Mouse (Mus musculus) midbrain, embryonic 10.5 days (tissue): ENCODE measurements around the gene Tmem143. TPM values are rescaled to one million over a fixed set of nuclear protein-coding genes. Genes with fewer than 3 reads are reported as not detected.
"Not testable (repeated sequence)": the region's sequence is repeated elsewhere in the genome, so short reads cannot be mapped to it uniquely, and the experiment has no call there.

Source experiments
- DNase-seq: peaks from one replicate; pipeline ENCODE4 v3.0.0-alpha.2; 2017; ENCODE audit warnings: low spot score
- H3K27ac ChIP-seq: fragments of 300-500 bp; sonication (generic); replicated peaks from 2 replicates; pipeline ENCODE4 v1.5.1; 2016; ENCODE audit warnings: mild to moderate bottlenecking
- H3K27me3 ChIP-seq: fragments of 300-500 bp; sonication (generic); 2 replicates; pipeline ENCODE4 v1.6.1; 2016; ENCODE audit warnings: low read depth, mild to moderate bottlenecking; ENCODE audit not compliant: poor library complexity, severe bottlenecking
- H3K36me3 ChIP-seq: fragments of 300-500 bp; sonication (generic); 2 replicates; pipeline ENCODE4 v1.6.1; 2016; ENCODE audit warnings: mild to moderate bottlenecking, moderate library complexity
- H3K4me1 ChIP-seq: fragments of 300-500 bp; sonication (generic); 2 replicates; pipeline ENCODE4 v1.6.1; 2016
- H3K4me3 ChIP-seq: fragments of 300-500 bp; sonication (generic); 2 replicates; pipeline ENCODE4 v1.5.1; 2016; ENCODE audit warnings: mild to moderate bottlenecking, moderate library complexity
- H3K9me3 ChIP-seq: fragments of 300-500 bp; sonication (generic); replicated peaks from 2 replicates; pipeline ENCODE4 v1.6.1; 2016; ENCODE audit warnings: mild to moderate bottlenecking
- WGBS: fragments of 180-500 bp; shearing (Covaris S2); methylation state at CpG from one replicate; pipeline ENCODE4 v1.1.7; 2016; 5-methylcytosine and 5-hydroxymethylcytosine counted together
- polyA plus RNA-seq: library from polyadenylated mRNA; unstranded; fragments of >200 nt; fragmentation: Nextera tagmentation; extraction: Ambion mirVana; gene quantifications from 2 replicates; pipeline ENCODE4 v1.2.1, GENCODE M21; 2016

Gene Tmem143
- polyA plus RNA-seq, 1 experiment from 2014 or later, result 4.4 TPM

DNA sequence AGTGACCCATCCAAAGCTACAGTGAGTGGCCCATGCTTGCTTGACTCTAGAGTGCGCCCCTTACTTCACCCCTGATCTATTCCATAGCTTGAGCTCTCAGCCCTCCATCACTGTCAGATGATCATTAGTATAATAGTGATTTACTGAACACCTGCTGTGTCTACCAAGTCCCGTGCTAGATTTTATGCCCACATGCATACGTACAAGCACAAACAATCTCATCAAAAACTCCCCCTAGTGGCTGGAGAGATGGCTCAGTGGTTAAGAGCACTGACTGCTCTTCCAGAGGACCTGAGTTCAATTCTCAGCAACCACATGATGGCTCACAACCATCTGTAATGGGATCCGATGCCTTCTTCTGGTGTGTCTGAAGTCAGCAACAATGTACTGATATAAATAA is 1.4 kb downstream of the Tmem143 start:
- not testable (repeated sequence) for H3K36me3 ChIP-seq, DNase-seq, H3K27ac ChIP-seq, H3K9me3 ChIP-seq
- Histone ChIP-seq H3K27me3 (peaks cover 10% of the 10 kb centered on the region), H3K4me3 (peak overlapping the region; percentile 64), H3K4me1 (peaks cover 17% of the 10 kb centered on the region)
- 60% methylated on average over 4 of the region's 4 CpGs for WGBS

DNA sequence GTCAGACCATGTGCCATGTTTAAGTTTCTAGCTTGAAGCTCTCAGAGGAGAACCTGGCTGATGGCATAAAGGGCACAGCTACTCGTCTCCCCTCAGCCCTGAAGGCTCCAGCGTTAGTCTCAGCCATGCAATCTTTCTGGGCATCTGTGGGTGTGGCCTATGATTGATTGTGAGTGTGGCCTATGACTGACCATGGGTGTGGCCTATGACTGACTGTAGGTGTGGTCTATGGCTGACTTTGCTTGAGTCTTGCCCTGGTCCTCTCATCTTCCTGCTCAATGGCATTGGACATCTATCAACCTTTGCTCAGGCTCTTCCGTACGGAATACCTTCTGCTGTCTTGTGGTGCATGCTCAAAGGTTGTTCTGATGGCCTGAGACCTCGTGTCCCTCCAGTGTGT is 4.8 kb downstream of the Tmem143 start:
- no peak overlapping the region for H3K4me3 ChIP-seq
- H3K9me3 ChIP-seq, result 0 out of 2 replicates have a peak, but pooled peaks cover 4% of the 10 kb centered on the region
- H3K4me1 ChIP-seq, result peaks cover 13% of the 10 kb centered on the region
- no peak overlapping the region for H3K27ac ChIP-seq
- no peaks in the 10 kb centered on the region for H3K36me3 ChIP-seq
- DNase-seq, result no peak
- H3K27me3 ChIP-seq, result no peaks in the 10 kb centered on the region
- 61% methylated on average over 5 of the region's 5 CpGs for WGBS

DNA sequence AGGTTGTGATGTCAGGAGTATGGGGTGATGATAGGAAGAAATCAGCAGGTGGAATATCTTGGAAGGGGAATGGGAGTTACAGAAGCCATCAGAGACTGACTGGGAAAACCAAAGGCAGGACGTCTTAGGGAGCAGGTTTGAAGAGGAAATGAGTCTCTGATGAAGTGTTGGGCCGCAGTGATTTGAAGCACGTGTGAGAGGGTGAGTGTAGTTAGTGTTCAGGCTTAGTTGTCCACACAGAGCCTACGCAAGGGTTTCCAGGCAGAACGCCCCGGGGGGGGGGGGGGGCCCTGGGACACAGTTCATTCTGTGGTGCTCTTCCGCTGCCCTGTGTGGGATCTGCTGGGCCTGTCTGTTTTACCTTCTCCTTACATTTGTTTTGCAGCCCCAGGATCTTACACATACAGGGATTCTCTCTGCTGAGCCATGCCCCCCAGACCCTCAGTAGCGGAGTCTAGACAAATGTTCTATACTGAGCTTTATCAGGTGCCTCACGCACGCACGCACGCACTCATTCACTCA is 5.8 kb downstream of the Tmem143 start:
- DNase-seq, result peak; percentile 19
- 0 out of 2 replicates have a peak, but pooled peaks cover 4% of the 10 kb centered on the region for H3K9me3 ChIP-seq
- H3K4me3 ChIP-seq, result no peak overlapping the region
- no peaks in the 10 kb centered on the region for H3K27me3 ChIP-seq
- peaks cover 7% of the 10 kb centered on the region for H3K36me3 ChIP-seq
- H3K27ac ChIP-seq, result no peak overlapping the region
- whole genome bisulfite sequencing, result 86% methylated on average over 12 of the region's 12 CpGs
- H3K4me1 ChIP-seq, result peaks cover 6% of the 10 kb centered on the region

- DNase-seq, result no peak
- Histone ChIP-seq H3K36me3 (peaks cover 37% of the 10 kb centered on the region), H3K9me3 (0 out of 2 replicates have a peak, but pooled peaks cover 7% of the 10 kb centered on the region), H3K4me1 (no peaks in the 10 kb centered on the region), H3K4me3 (no peak overlapping the region), H3K27ac (no peak overlapping the region), H3K27me3 (no peaks in the 10 kb centered on the region)
- WGBS, result 93% methylated on average over 9 of the region's 9 CpGs
Observed at GRCm38 (mm10) chr7:45906622-45907021, 9.9 kb downstream of the Tmem143 start.

- H3K27ac ChIP-seq, result no peak overlapping the region
- no peak overlapping the region for H3K4me3 ChIP-seq
- peaks cover 42% of the 10 kb centered on the region for H3K36me3 ChIP-seq
- DNase-seq, result no peak
- H3K27me3 ChIP-seq, result no peaks in the 10 kb centered on the region
- 0 out of 2 replicates have a peak, but pooled peaks cover 7% of the 10 kb centered on the region for H3K9me3 ChIP-seq
- no peaks in the 10 kb centered on the region for H3K4me1 ChIP-seq
Observed at GRCm38 (mm10) chr7:45908384-45908783, 11.6 kb downstream of the Tmem143 start.

DNA sequence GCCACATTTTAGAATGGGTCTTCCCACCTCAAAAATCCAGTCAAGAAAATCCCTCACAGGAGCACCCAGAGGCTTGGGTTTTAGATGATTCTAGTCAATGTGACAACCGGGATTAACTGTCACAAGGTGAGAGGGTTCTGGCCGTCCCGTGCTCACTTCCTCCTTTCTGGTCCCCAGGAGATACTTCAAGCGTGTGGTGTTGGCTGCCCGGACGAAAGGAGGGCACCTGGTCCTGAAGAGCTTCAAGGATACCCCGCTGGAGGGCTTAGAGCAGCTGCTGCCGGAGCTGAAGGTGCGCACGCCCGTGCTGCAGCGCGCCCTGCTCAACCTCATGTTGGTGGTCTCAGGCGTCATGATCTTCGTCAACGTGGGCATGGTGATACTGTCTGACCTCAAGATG is 12.4 kb downstream of the Tmem143 start:
- no peak overlapping the region for H3K27ac ChIP-seq
- H3K4me1 ChIP-seq, result no peaks in the 10 kb centered on the region
- H3K27me3 ChIP-seq, result no peaks in the 10 kb centered on the region
- H3K4me3 ChIP-seq, result no peak overlapping the region
- no peak for DNase-seq
- 96% methylated on average over 16 of the region's 16 CpGs for WGBS
- 0 out of 2 replicates have a peak, but pooled peaks cover 3% of the 10 kb centered on the region for H3K9me3 ChIP-seq
- H3K36me3 ChIP-seq, result peaks cover 49% of the 10 kb centered on the region

DNA sequence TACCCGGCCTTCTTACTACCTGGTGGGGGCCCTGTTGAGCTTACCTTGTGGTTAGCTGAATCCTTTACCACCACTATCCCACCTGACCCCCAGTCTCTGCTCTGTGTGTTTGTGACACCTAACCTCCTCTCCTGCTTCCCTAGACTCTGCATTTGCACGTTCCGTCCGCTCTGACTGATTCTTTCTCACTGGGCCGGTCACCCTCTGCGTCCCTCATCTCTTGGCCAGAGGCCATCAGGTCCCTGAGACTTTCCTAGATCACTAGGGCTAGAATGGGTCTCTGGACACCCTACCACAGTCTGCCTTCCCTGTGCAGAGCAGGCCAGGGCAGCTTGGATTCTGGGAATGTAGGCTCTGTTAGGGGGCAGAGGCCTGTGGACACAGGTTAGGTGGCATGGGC is 17.3 kb downstream of the Tmem143 start:
- WGBS, result 88% methylated on average over 6 of the region's 6 CpGs
- H3K27ac ChIP-seq, result no peak overlapping the region
- H3K36me3 ChIP-seq, result peaks cover 35% of the 10 kb centered on the region
- H3K27me3 ChIP-seq, result peaks cover 2% of the 10 kb centered on the region
- H3K9me3 ChIP-seq, result 0 out of 2 replicates have a peak, but pooled peaks cover 3% of the 10 kb centered on the region
- no peak overlapping the region for H3K4me3 ChIP-seq
- H3K4me1 ChIP-seq, result peaks cover 24% of the 10 kb centered on the region
- no peak for DNase-seq

DNA sequence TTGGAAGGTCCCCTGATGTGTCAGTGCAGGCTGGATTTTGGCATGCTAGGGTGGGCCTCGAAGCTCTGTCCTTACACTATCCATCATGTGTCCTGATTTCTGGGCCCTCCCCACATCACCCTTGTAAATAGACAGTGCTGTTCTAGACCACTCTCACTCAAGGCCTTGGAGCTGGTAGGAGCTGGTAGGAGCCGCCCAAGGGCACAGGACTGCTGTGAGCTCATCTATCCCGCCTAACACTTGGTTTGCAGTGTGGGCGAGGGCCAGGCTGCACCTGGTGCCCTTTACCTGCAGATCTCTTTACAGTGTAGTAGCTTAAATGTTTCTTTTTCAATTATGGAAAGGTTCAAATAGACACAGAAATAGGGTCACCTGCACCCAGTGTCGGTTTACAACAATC is 18.3 kb downstream of the Tmem143 start:
- 87% methylated on average over 5 of the region's 5 CpGs for WGBS
- Histone ChIP-seq H3K4me3 (no peak overlapping the region), H3K36me3 (peaks cover 25% of the 10 kb centered on the region), H3K4me1 (peaks cover 29% of the 10 kb centered on the region), H3K27ac (no peak overlapping the region), H3K9me3 (0 out of 2 replicates have a peak, but pooled peaks cover under 1% of the 10 kb centered on the region), H3K27me3 (peaks cover 4% of the 10 kb centered on the region)
- no peak for DNase-seq

DNA sequence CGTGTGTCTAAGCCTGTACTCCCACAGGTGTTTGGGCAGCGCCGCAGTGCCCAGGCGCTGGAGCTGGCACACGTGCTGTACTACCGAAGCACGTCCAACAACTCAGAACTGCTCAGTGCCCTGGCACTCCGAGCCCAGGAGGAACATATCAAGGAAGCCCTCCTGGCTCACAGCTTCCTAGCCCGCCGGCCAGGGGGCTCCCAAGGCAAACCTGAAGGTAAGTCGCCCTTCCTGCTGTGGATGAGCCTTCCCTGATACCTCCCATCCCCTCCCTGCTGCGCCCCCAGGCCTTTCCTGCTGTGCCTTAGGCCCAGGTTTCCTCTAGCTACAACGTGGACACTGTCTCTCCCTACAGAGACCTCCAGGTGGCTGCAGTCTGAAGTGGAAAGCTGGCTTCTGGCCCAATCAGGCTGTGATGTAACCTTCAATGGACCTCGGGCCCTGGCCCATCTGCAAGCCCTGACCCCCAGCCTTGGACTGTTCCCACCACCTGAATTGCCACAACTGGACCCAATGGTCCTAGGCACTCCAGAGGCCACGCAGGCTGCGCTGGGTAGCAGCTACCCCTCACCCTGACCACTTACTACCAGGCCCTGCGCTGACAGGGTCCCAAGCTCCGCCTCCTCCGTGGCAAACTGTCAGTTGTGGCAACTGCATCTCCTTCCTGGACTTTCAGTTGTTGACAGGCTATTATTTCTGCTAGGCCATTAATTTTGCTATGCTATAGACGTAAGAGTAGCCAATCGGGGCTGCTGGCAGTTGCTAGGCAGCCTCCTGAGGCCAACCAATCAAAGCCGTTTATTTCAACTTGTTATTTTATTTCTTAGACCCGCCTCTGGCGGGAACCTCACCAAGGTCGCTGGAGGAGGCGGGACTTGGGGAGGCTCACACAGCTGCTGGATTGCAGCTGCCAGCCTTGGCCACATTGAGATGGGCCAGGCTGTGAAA is 19.6 kb downstream of the Tmem143 start:
- peaks cover 34% of the 10 kb centered on the region for H3K4me1 ChIP-seq
- peak overlapping the region; percentile 73 for H3K27ac ChIP-seq
- peaks cover 17% of the 10 kb centered on the region for H3K27me3 ChIP-seq
- no peaks in the 10 kb centered on the region for H3K9me3 ChIP-seq
- 38% methylated on average over 26 of the region's 26 CpGs for WGBS
- peaks cover 12% of the 10 kb centered on the region for H3K36me3 ChIP-seq
- peak; percentile 60 for DNase-seq
- peak overlapping the region; percentile 41 for H3K4me3 ChIP-seq

DNA sequence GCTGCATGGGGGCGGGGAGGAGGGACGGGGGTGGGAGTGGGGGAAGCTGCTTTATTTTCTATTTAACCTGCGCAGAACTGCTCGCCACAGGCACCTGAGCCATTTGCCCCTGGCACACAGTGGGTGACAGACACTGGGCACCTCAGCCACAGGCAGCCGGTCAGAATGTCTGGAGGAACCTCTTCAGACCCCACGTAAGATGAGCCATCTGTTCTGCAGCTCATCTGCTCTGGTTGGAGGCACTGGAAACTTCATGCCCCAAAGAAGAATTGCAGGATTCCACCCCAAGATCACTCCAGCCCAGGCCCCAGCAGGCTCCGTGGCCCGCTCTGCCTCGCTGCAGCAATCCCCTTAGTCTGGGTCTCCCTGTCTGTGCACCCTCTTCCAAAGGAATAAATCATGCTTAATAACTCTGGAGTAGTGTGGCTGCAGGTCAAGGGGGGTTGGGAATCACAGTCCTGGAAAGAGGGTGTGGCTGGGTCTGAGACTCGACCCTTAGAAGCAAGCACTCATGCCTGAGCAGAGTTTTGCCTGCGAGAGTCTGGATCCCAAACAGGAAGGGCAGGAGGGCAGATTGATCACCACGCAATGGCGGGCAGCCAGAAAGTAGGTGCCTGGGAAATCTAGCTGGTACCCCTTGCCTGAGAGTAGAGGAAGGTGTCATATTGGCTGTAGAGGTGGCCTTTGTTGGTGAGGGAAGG is 20.4 kb downstream of the Tmem143 start:
- 46% methylated on average over 13 of the region's 13 CpGs for WGBS
- H3K4me3 ChIP-seq, result peak overlapping the region; percentile 41
- peaks cover 35% of the 10 kb centered on the region for H3K4me1 ChIP-seq
- peaks cover 21% of the 10 kb centered on the region for H3K27me3 ChIP-seq
- H3K36me3 ChIP-seq, result peaks cover 12% of the 10 kb centered on the region; the same call in 1 of the 2 replicates
- no peaks in the 10 kb centered on the region for H3K9me3 ChIP-seq
- H3K27ac ChIP-seq, result peak overlapping the region; percentile 73
- DNase-seq, result no peak

GRCm38 (mm10) chr7:45917926-45918325 is 21.2 kb downstream of the Tmem143 start:
- H3K27me3 ChIP-seq, result peaks cover 25% of the 10 kb centered on the region
- H3K9me3 ChIP-seq, result no peaks in the 10 kb centered on the region
- peaks cover 11% of the 10 kb centered on the region; the same call in 1 of the 2 replicates for H3K36me3 ChIP-seq
- H3K4me1 ChIP-seq, result peaks cover 43% of the 10 kb centered on the region
- no peak for DNase-seq
- peak overlapping the region; percentile 73; the same call in 1 of the 2 replicates for H3K27ac ChIP-seq
- 0 out of 2 replicates have a peak overlapping the region, but pooled peaks have one; percentile 41 for H3K4me3 ChIP-seq
- WGBS, result 88% methylated on average over 15 of the region's 15 CpGs

- 62% methylated on average over 14 of the region's 14 CpGs for WGBS
- no peaks in the 10 kb centered on the region for H3K9me3 ChIP-seq
- peaks cover 54% of the 10 kb centered on the region for H3K4me1 ChIP-seq
- no peaks in the 10 kb centered on the region for H3K36me3 ChIP-seq
- no peak overlapping the region for H3K4me3 ChIP-seq
- peaks cover 27% of the 10 kb centered on the region for H3K27me3 ChIP-seq
- DNase-seq, result no peak
- no peak overlapping the region for H3K27ac ChIP-seq
Observed at GRCm38 (mm10) chr7:45919083-45919671, 22.4 kb downstream of the Tmem143 start.
